Mouse (Mus musculus) olfactory bulb, adult 2 months (tissue): ENCODE measurements around the gene Nrxn3.

Experiments
- CTCF ChIP-seq: fragments of 200-500 bp; IDR thresholded peaks from 2 replicates; pipeline ENCODE4 v1.5.1; 2012; ENCODE audit warnings: low read depth, mild to moderate bottlenecking, low read length, moderate library complexity; ENCODE audit not compliant: insufficient read depth
- POLR2A ChIP-seq: fragments of 200-500 bp; IDR thresholded peaks from 2 replicates; pipeline ENCODE4 v1.6.1; 2012; ENCODE audit warnings: mild to moderate bottlenecking, low read depth, low read length, moderate library complexity; ENCODE audit not compliant: insufficient read depth

DNA sequence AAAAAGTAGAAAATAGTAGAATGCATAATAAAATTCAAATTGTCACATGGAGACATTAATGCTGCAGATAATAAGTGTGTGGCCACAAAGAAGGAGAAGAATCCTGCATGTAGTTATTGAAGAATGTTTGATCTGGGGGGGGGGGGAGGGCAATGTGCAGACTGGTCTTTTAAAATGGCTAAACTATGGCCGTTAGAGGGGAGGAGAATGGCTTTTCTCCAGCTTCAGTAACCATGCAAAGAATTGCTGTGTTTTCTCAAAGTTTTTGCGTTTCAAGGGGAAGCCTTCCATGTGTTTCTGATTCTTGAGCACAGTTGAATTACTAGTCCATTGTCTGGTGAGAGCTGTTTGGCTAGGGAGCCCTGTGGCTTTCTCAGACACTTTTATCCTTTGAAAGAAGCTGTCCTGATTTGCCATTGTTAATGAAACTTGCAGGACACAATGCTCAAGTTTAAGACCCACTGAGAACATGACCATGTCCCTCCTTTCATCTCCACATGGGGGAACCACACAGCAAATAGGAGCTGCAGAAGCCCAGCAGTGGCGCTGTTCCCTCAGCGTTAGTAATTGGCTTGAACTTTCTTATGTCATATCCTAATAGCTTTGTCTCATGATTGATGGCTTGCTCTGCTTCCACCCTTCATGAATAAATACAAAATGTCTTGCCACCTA lies 808.1 kb downstream of the Nrxn3 start:
- TF ChIP-seq CTCF, result no peak
- TF ChIP-seq POLR2A, result no peak
